Mouse (Mus musculus) heart, embryonic 12.5 days (tissue): ENCODE data around the gene Pelo. TPM values are rescaled to one million over a fixed set of nuclear protein-coding genes. Genes with fewer than 3 reads are reported as not detected.
A peak's percentile ranks its signal among the peaks of the same experiment; 100 is the strongest.

Source experiments
- ATAC-seq: fragments of 200-750 bp; cut with Nextera tagmentation; 2 replicates; pipeline ENCODE4 v1.8.0; 2017; ENCODE audit warnings: moderate TSS enrichment, moderate library complexity; ENCODE audit not compliant: insufficient number of reproducible peaks, low FRiP score
- H3K27ac ChIP-seq: fragments of 300-500 bp; sonication (generic); 2 replicates; pipeline ENCODE4 v1.5.1; 2016; ENCODE audit warnings: mild to moderate bottlenecking, moderate library complexity; ENCODE audit not compliant: poor library complexity, severe bottlenecking
- H3K27me3 ChIP-seq: fragments of 300-500 bp; sonication (generic); replicated peaks from 2 replicates; pipeline ENCODE4 v1.6.1; 2016; ENCODE audit warnings: mild to moderate bottlenecking, moderate library complexity
- H3K36me3 ChIP-seq: fragments of 300-500 bp; sonication (generic); 2 replicates; pipeline ENCODE4 v1.6.1; 2016; ENCODE audit warnings: mild to moderate bottlenecking, moderate library complexity
- H3K4me1 ChIP-seq: fragments of 300-500 bp; sonication (generic); replicated peaks from 2 replicates; pipeline ENCODE4 v1.6.1; 2016; ENCODE audit warnings: mild to moderate bottlenecking
- H3K4me2 ChIP-seq: fragments of 300-500 bp; sonication (generic); 2 replicates; pipeline ENCODE4 v1.6.1; 2016; ENCODE audit warnings: mild to moderate bottlenecking, moderate library complexity
- H3K4me3 ChIP-seq: fragments of 300-500 bp; sonication (generic); 2 replicates; pipeline ENCODE4 v1.5.1; 2016; ENCODE audit warnings: mild to moderate bottlenecking
- H3K9ac ChIP-seq: fragments of 300-500 bp; sonication (generic); 2 replicates; pipeline ENCODE4 v1.6.1; 2016; ENCODE audit warnings: mild to moderate bottlenecking, moderate library complexity
- H3K9me3 ChIP-seq: fragments of 300-500 bp; sonication (generic); replicated peaks from 2 replicates; pipeline ENCODE4 v1.6.1; 2016; ENCODE audit warnings: mild to moderate bottlenecking, moderate library complexity
- WGBS: fragments of 180-500 bp; shearing (Covaris S2); methylation state at CpG from one replicate; pipeline ENCODE4 v1.1.7; 2016; 5-methylcytosine and 5-hydroxymethylcytosine counted together
- polyA plus RNA-seq: library from polyadenylated mRNA; unstranded; fragments of >200 nt; fragmentation: Nextera tagmentation; extraction: Ambion mirVana; gene quantifications from 2 replicates; pipeline ENCODE4 v1.2.1, GENCODE M21; 2016

Gene Pelo
- polyA plus RNA-seq, 1 experiment from 2014 or later = 7.1 TPM

GRCm38 (mm10) chr13:115118195-115118594 is 28.2 kb upstream of the Pelo start:
- H3K36me3 ChIP-seq = no peaks in the 10 kb centered on the region
- no peak overlapping the region for H3K4me3 ChIP-seq
- no peaks in the 10 kb centered on the region for H3K9me3 ChIP-seq
- 79% methylated on average over 3 of the region's 3 CpGs for WGBS
- H3K27ac ChIP-seq = no peak overlapping the region
- no peaks in the 10 kb centered on the region for H3K27me3 ChIP-seq
- no peak overlapping the region for H3K9ac ChIP-seq
- H3K4me1 ChIP-seq = no peaks in the 10 kb centered on the region
- no peak for ATAC-seq
- H3K4me2 ChIP-seq = no peak overlapping the region

GRCm38 (mm10) chr13:115116930-115117621 is 27.1 kb upstream of the Pelo start:
- ATAC-seq = no peak
- WGBS = 72% methylated on average over 3 of the region's 3 CpGs

GRCm38 (mm10) chr13:115109628-115110027 is 19.6 kb upstream of the Pelo start:
- Histone ChIP-seq H3K4me3 (no peak overlapping the region), H3K27ac (no peak overlapping the region), H3K9me3 (no peaks in the 10 kb centered on the region), H3K4me1 (no peaks in the 10 kb centered on the region), H3K4me2 (no peak overlapping the region), H3K36me3 (no peaks in the 10 kb centered on the region), H3K9ac (no peak overlapping the region), H3K27me3 (no peaks in the 10 kb centered on the region)
- 70% methylated on average over 4 of the region's 4 CpGs for WGBS
- no peak for ATAC-seq

More at GRCm38 (mm10) chr13:115116930-115117621, 27.1 kb upstream of the Pelo start:
- H3K9ac ChIP-seq = no peak overlapping the region
- H3K4me3 ChIP-seq = no peak overlapping the region
- no peaks in the 10 kb centered on the region for H3K4me1 ChIP-seq
- H3K9me3 ChIP-seq = no peaks in the 10 kb centered on the region
- H3K36me3 ChIP-seq = no peaks in the 10 kb centered on the region
- H3K27ac ChIP-seq = no peak overlapping the region
- H3K4me2 ChIP-seq = no peak overlapping the region
- no peaks in the 10 kb centered on the region for H3K27me3 ChIP-seq

GRCm38 (mm10) chr13:115107436-115107835 is 17.4 kb upstream of the Pelo start:
- Histone ChIP-seq H3K27me3 (no peaks in the 10 kb centered on the region), H3K9ac (no peak overlapping the region), H3K27ac (no peak overlapping the region), H3K36me3 (no peaks in the 10 kb centered on the region), H3K4me3 (no peak overlapping the region), H3K4me1 (peaks cover 4% of the 10 kb centered on the region; the same call in 1 of the 2 replicates), H3K9me3 (0 out of 2 replicates have a peak, but pooled peaks cover 4% of the 10 kb centered on the region), H3K4me2 (no peak overlapping the region)
- WGBS = 59% methylated on average over 8 of the region's 8 CpGs
- peak; percentile 33 for ATAC-seq

- 79% methylated on average over 10 of the region's 10 CpGs for WGBS
- Histone ChIP-seq H3K4me1 (peaks cover 4% of the 10 kb centered on the region; the same call in 1 of the 2 replicates), H3K27me3 (no peaks in the 10 kb centered on the region), H3K9me3 (0 out of 2 replicates have a peak, but pooled peaks cover 4% of the 10 kb centered on the region), H3K4me2 (no peak overlapping the region), H3K4me3 (no peak overlapping the region), H3K27ac (no peak overlapping the region), H3K36me3 (no peaks in the 10 kb centered on the region), H3K9ac (no peak overlapping the region)
- ATAC-seq = no peak
These were observed 16.2 kb upstream of the Pelo start for GRCm38 (mm10) chr13:115106183-115106582.

- H3K4me2 ChIP-seq = peak overlapping the region; percentile 75
- H3K4me3 ChIP-seq = peak overlapping the region; percentile 80
- H3K27ac ChIP-seq = peak overlapping the region; percentile 54; the same call in 1 of the 2 replicates
- no peak for ATAC-seq
- peak overlapping the region; percentile 36; the same call in 1 of the 2 replicates for H3K9ac ChIP-seq
- peaks cover 17% of the 10 kb centered on the region for H3K4me1 ChIP-seq
- H3K9me3 ChIP-seq = 0 out of 2 replicates have a peak, but pooled peaks cover 4% of the 10 kb centered on the region
- 92% methylated on average over 2 of the region's 2 CpGs for WGBS
- no peaks in the 10 kb centered on the region for H3K27me3 ChIP-seq
- no peaks in the 10 kb centered on the region; the same call in 1 of the 2 replicates for H3K36me3 ChIP-seq
These were observed 12.8 kb upstream of the Pelo start for GRCm38 (mm10) chr13:115102754-115103153.

GRCm38 (mm10) chr13:115101355-115102191 is 11.6 kb upstream of the Pelo start, which contains the start of the genes Gm49395 and Itga1:
TSS of gene Gm49395 (minus strand) at chr13:115101921.
TSS of gene Itga1 (minus strand) at chr13:115101964.
- peaks cover 20% of the 10 kb centered on the region for H3K4me1 ChIP-seq
- ATAC-seq = peak; percentile 86
- peak within 1 kb of the TSS; percentile 75 for H3K4me2 ChIP-seq
- peak within 1 kb of the TSS; percentile 80 for H3K4me3 ChIP-seq
- under 1% methylated on average over 39 of the region's 39 CpGs for WGBS
- no peaks in the 10 kb centered on the region; the same call in 1 of the 2 replicates for H3K36me3 ChIP-seq
- peak within 1 kb of the TSS; percentile 92 for H3K9ac ChIP-seq
- H3K9me3 ChIP-seq = 0 out of 2 replicates have a peak, but pooled peaks cover 4% of the 10 kb centered on the region
- peak within 1 kb of the TSS; percentile 96 for H3K27ac ChIP-seq
- H3K27me3 ChIP-seq = no peaks in the 10 kb centered on the region

GRCm38 (mm10) chr13:115100381-115101177 is 10.6 kb upstream of the Pelo start:
- no peaks in the 10 kb centered on the region for H3K27me3 ChIP-seq
- no peak for ATAC-seq
- 24% methylated on average over 11 of the region's 11 CpGs for WGBS
- H3K4me3 ChIP-seq = peak overlapping the region; percentile 80
- 0 out of 2 replicates have a peak, but pooled peaks cover 4% of the 10 kb centered on the region for H3K9me3 ChIP-seq
- no peaks in the 10 kb centered on the region; the same call in 1 of the 2 replicates for H3K36me3 ChIP-seq
- H3K9ac ChIP-seq = peak overlapping the region; percentile 92
- H3K27ac ChIP-seq = peak overlapping the region; percentile 96
- H3K4me2 ChIP-seq = peak overlapping the region; percentile 75
- H3K4me1 ChIP-seq = peaks cover 29% of the 10 kb centered on the region

GRCm38 (mm10) chr13:115099381-115099780 is 9.4 kb upstream of the Pelo start:
- WGBS = 82% methylated on average over 9 of the region's 9 CpGs
- Histone ChIP-seq H3K4me1 (peaks cover 30% of the 10 kb centered on the region), H3K4me2 (peak overlapping the region; percentile 49)

GRCm38 (mm10) chr13:115098227-115098626 is 8.2 kb upstream of the Pelo start:
- H3K4me2 ChIP-seq = no peak overlapping the region
- 81% methylated on average over 3 of the region's 3 CpGs for WGBS
- ATAC-seq = no peak
- H3K9ac ChIP-seq = no peak overlapping the region
- H3K4me1 ChIP-seq = peaks cover 30% of the 10 kb centered on the region
- H3K9me3 ChIP-seq = no peaks in the 10 kb centered on the region
- H3K4me3 ChIP-seq = no peak overlapping the region
- no peaks in the 10 kb centered on the region; the same call in 1 of the 2 replicates for H3K36me3 ChIP-seq
- no peak overlapping the region for H3K27ac ChIP-seq
- H3K27me3 ChIP-seq = no peaks in the 10 kb centered on the region

More at GRCm38 (mm10) chr13:115099381-115099780, 9.4 kb upstream of the Pelo start:
- H3K27me3 ChIP-seq = no peaks in the 10 kb centered on the region
- ATAC-seq = no peak
- peak overlapping the region; percentile 80 for H3K4me3 ChIP-seq
- H3K9me3 ChIP-seq = 0 out of 2 replicates have a peak, but pooled peaks cover 4% of the 10 kb centered on the region
- H3K36me3 ChIP-seq = no peaks in the 10 kb centered on the region; the same call in 1 of the 2 replicates
- no peak overlapping the region for H3K9ac ChIP-seq
- H3K27ac ChIP-seq = no peak overlapping the region
